Mouse (Mus musculus): Measurements from ENCODE around the gene Ahnak.

- TF ChIP-seq POLR2A (IDR thresholded peaks at IDR 0.05; ENCODE audit: borderline replicate concordance, extremely low read depth, low read depth, low read length) (no peak), CTCF (IDR thresholded peaks at IDR 0.05; ENCODE audit: insufficient read depth, low read length) (peak; percentile 86)
Measured at GRCm38 (mm10) chr19:8992769-8993624, 3.9 kb downstream of the Ahnak start.

Measured in lung, adult 2 months (tissue).